Mouse (Mus musculus) intestine, embryonic 14.5 days (tissue): ENCODE results near the gene Cass4. TPM values are rescaled to one million over a fixed set of nuclear protein-coding genes. Genes with fewer than 3 reads are reported as not detected.

Source experiments
- ATAC-seq: fragments of 200-750 bp; cut with Nextera tagmentation; replicated peaks from 2 replicates; pipeline ENCODE4 v1.8.0; 2017; ENCODE audit warnings: low read depth, moderate number of reproducible peaks, moderate TSS enrichment, moderate library complexity; ENCODE audit not compliant: low FRiP score, low TSS enrichment
- DNase-seq: peaks from one replicate; pipeline ENCODE4 v3.0.0-alpha.2; 2018; ENCODE audit warnings: low spot score
- H3K27ac ChIP-seq: fragments of 300-500 bp; sonication (generic); 2 replicates; pipeline ENCODE4 v1.5.1; 2014; ENCODE audit warnings: low read depth, mild to moderate bottlenecking, control low read depth
- H3K27me3 ChIP-seq: fragments of 300-500 bp; sonication (generic); replicated peaks from 2 replicates; pipeline ENCODE4 v1.6.1; 2014; ENCODE audit warnings: low read length, control low read depth; ENCODE audit not compliant: control insufficient read depth, insufficient read depth
- H3K36me3 ChIP-seq: fragments of 300-500 bp; sonication (generic); 2 replicates; pipeline ENCODE4 v1.6.1; 2014; ENCODE audit warnings: low read length, control low read depth; ENCODE audit not compliant: control insufficient read depth, insufficient read depth
- H3K4me1 ChIP-seq: fragments of 300-500 bp; sonication (generic); replicated peaks from 2 replicates; pipeline ENCODE4 v1.6.1; 2014; ENCODE audit warnings: low read length, control low read depth, mixed read lengths; ENCODE audit not compliant: control insufficient read depth, insufficient read depth
- H3K4me2 ChIP-seq: fragments of 300-500 bp; sonication (generic); 2 replicates; pipeline ENCODE4 v1.6.1; 2014; ENCODE audit warnings: low read length
- H3K4me3 ChIP-seq: fragments of 300-500 bp; sonication (generic); 2 replicates; pipeline ENCODE4 v1.5.1; 2014; ENCODE audit warnings: low read depth, low read length, control low read depth, mixed read lengths
- H3K9ac ChIP-seq: fragments of 300-500 bp; sonication (generic); 2 replicates; pipeline ENCODE4 v1.6.1; 2014; ENCODE audit warnings: mild to moderate bottlenecking, low read length
- H3K9me3 ChIP-seq: fragments of 300-500 bp; sonication (generic); 2 replicates; pipeline ENCODE4 v1.6.1; 2016; ENCODE audit warnings: low read length, control low read depth; ENCODE audit not compliant: control insufficient read depth
- WGBS: fragments of 180-500 bp; shearing (Covaris S2); extraction: QIAGEN DNeasy Blood & Tissue Kit; methylation state at CpG from one replicate; pipeline ENCODE4 v1.1.7; 2014; 5-methylcytosine and 5-hydroxymethylcytosine counted together
- polyA plus RNA-seq: library from polyadenylated mRNA; unstranded; fragments of >200 nt; fragmentation: Nextera tagmentation; extraction: Ambion mirVana; gene quantifications from 2 replicates; pipeline ENCODE4 v1.2.1, GENCODE M21; 2014

Gene Cass4
- polyA plus RNA-seq, 1 experiment from 2014 or later = 0.45 TPM

GRCm38 (mm10) chr2:172413273-172413672 is 19.7 kb downstream of the Cass4 start:
- Histone ChIP-seq H3K4me1 (0 out of 2 replicates have a peak, but pooled peaks cover 7% of the 10 kb centered on the region), H3K9ac (no peak overlapping the region), H3K4me2 (no peak overlapping the region), H3K27ac (no peak overlapping the region), H3K4me3 (no peak overlapping the region), H3K36me3 (no peaks in the 10 kb centered on the region), H3K27me3 (no peaks in the 10 kb centered on the region), H3K9me3 (no peaks in the 10 kb centered on the region)
- DNase-seq (no peak), ATAC-seq (no peak)
- WGBS = 22% methylated on average over 4 of the region's 4 CpGs

DNA sequence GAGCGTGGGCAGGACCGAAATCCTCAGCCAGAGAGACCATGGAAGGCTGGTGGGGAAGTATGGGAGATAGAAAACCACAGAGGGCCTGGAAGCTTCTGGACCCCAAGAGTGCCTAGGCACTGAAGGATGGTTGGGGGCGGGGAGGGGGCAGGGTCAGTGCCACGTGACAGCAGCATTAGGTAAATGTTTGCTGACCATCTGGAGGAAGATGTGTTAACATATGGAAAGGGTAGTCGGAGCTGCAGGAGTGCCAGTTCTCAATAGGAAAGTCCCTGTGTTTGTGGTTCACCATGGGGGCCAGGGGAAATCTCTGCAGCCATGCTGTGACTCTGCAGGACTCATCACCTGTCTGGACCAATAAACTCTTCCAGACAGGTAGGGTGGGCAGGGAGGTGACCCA is 20.3 kb downstream of the Cass4 start:
- WGBS = 50% methylated on average over 5 of the region's 5 CpGs
- no peak for ATAC-seq
- 0 out of 2 replicates have a peak, but pooled peaks cover 7% of the 10 kb centered on the region for H3K4me1 ChIP-seq

DNA sequence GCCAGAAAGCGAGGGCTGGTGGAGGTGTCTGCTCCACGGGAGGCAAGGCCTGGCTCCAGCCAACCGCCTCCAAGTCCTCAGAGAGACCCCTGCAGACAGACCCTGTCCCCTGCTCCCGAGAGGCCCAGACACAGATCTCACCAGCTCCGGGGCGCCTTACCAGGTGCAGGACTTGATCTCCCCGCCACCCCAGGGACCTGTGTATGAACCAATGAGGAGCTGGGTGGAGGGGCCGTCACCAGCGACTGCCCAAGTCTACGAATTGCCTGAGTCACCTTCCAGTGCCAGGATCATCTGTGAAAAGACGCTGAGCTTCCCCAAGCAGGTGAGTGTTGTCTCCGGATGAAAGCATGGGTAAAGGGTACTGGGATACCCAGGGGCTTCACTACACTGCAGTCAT is 22.6 kb downstream of the Cass4 start:
- 53% methylated on average over 12 of the region's 12 CpGs for WGBS
- no peak for ATAC-seq
- no peak overlapping the region for H3K4me2 ChIP-seq
- 0 out of 2 replicates have a peak, but pooled peaks cover 7% of the 10 kb centered on the region for H3K4me1 ChIP-seq
- H3K36me3 ChIP-seq = no peaks in the 10 kb centered on the region
- H3K27me3 ChIP-seq = no peaks in the 10 kb centered on the region
- no peak overlapping the region for H3K4me3 ChIP-seq
- no peak for DNase-seq
- H3K9me3 ChIP-seq = no peaks in the 10 kb centered on the region
- no peak overlapping the region for H3K27ac ChIP-seq
- H3K9ac ChIP-seq = no peak overlapping the region

More for the DNA sequence above, 20.3 kb downstream of the Cass4 start:
- Histone ChIP-seq H3K36me3 (no peaks in the 10 kb centered on the region), H3K27ac (no peak overlapping the region), H3K9me3 (no peaks in the 10 kb centered on the region), H3K4me2 (no peak overlapping the region), H3K4me3 (no peak overlapping the region), H3K9ac (no peak overlapping the region), H3K27me3 (no peaks in the 10 kb centered on the region)
- no peak for DNase-seq

DNA sequence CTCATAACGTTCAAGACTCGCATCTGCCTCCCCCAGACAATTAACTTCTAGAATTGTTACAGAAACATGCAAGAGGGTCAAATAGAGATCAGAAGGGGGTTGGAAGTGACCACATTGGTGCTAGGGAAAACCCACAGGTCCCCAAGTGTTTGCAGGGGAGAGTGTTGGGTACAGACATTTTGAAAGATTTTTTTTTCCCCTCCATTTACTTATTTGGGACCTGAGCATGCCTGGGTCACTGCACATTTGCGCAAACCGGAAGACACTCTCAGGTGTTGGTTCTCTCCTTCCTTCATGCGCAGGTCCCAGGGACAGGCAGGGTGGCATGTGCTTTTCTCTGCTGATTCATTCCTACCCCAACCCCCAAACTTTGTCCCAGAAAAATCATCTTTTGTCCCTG is 23.3 kb downstream of the Cass4 start:
- no peak overlapping the region for H3K27ac ChIP-seq
- H3K27me3 ChIP-seq = no peaks in the 10 kb centered on the region
- no peak for DNase-seq
- H3K9ac ChIP-seq = no peak overlapping the region
- H3K4me3 ChIP-seq = no peak overlapping the region
- no peak overlapping the region for H3K4me2 ChIP-seq
- WGBS = 90% methylated on average over 5 of the region's 5 CpGs
- no peaks in the 10 kb centered on the region for H3K9me3 ChIP-seq
- no peak for ATAC-seq
- 0 out of 2 replicates have a peak, but pooled peaks cover 7% of the 10 kb centered on the region for H3K4me1 ChIP-seq
- H3K36me3 ChIP-seq = no peaks in the 10 kb centered on the region

GRCm38 (mm10) chr2:172418208-172418607 is 24.6 kb downstream of the Cass4 start:
- H3K4me3 ChIP-seq = no peak overlapping the region
- no peak overlapping the region for H3K9ac ChIP-seq
- H3K9me3 ChIP-seq = no peaks in the 10 kb centered on the region
- no peaks in the 10 kb centered on the region for H3K36me3 ChIP-seq
- no peak overlapping the region for H3K27ac ChIP-seq
- H3K4me1 ChIP-seq = 0 out of 2 replicates have a peak, but pooled peaks cover 3% of the 10 kb centered on the region
- WGBS = 86% methylated on average over 5 of the region's 5 CpGs
- no peak overlapping the region for H3K4me2 ChIP-seq
- H3K27me3 ChIP-seq = no peaks in the 10 kb centered on the region
- ATAC-seq = no peak
- no peak for DNase-seq

- Histone ChIP-seq H3K4me2 (no peak overlapping the region), H3K4me1 (no peaks in the 10 kb centered on the region), H3K27ac (no peak overlapping the region), H3K4me3 (no peak overlapping the region), H3K9ac (no peak overlapping the region), H3K9me3 (no peaks in the 10 kb centered on the region), H3K36me3 (no peaks in the 10 kb centered on the region), H3K27me3 (no peaks in the 10 kb centered on the region)
- ATAC-seq (no peak), DNase-seq (no peak)
- 56% methylated on average over 1 of the region's 1 CpGs for WGBS
Measured at GRCm38 (mm10) chr2:172430609-172431008, 37.0 kb downstream of the Cass4 start.

DNA sequence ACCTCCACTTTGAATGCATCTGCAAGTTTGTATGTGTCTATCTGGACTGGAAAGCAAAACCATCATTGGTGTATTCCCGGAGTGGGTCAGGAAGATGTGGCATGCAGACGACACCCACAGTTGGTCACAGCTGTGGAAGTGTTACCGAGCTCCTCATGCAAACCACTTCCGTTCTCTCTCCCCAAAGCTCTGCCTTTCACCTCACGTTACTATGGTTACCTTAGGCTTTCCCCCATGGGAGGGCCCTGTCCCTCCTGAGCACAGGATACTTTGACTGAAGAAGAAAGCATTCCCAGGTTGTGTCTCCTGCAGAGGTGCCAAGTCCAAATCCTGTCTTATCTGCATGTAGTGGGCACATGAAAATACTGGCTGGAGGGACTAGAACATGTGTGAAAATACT is 40.2 kb downstream of the Cass4 start:
- 38% methylated on average over 5 of the region's 5 CpGs for WGBS
- H3K36me3 ChIP-seq = no peaks in the 10 kb centered on the region
- no peak overlapping the region for H3K27ac ChIP-seq
- H3K4me2 ChIP-seq = no peak overlapping the region
- ATAC-seq = no peak
- no peaks in the 10 kb centered on the region for H3K27me3 ChIP-seq
- DNase-seq = no peak
- no peaks in the 10 kb centered on the region for H3K4me1 ChIP-seq
- H3K4me3 ChIP-seq = no peak overlapping the region
- H3K9me3 ChIP-seq = no peaks in the 10 kb centered on the region
- no peak overlapping the region for H3K9ac ChIP-seq

DNA sequence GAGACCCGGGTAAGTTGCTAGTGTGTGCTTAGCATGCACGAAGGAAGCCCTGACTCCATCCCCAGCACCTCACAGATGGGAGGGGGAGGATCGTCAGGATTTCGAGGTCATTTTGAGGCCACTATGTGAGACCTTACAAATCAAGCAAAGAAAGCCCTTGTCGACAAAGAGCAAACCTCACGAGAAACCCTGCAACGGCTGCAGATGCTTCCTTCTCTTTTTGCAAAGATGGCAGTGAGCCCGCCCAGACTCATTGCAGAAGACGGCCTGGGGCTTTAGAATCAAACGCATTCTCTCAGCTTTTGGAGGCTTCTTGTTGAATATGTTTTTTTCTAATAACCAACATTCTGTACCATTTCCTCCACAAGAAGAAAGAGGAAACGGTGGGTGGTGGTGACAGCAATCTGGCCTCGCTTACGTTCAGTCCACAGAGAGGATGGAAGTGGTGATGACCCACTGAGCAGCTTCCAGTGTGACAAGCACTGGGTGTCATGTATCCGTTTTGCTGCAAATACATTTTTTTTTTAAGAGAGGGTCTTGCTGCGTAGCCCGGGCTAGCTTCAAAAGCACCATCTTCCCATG is 43.9 kb downstream of the Cass4 start:
- 65% methylated on average over 16 of the region's 16 CpGs for WGBS
- H3K4me1 ChIP-seq = peaks cover 12% of the 10 kb centered on the region
- ATAC-seq (no peak), DNase-seq (no peak)
- no peaks in the 10 kb centered on the region for H3K36me3 ChIP-seq
- no peak overlapping the region for H3K4me2 ChIP-seq
- no peaks in the 10 kb centered on the region for H3K27me3 ChIP-seq
- H3K9ac ChIP-seq = no peak overlapping the region
- no peak overlapping the region for H3K4me3 ChIP-seq
- H3K27ac ChIP-seq = no peak overlapping the region
- no peaks in the 10 kb centered on the region for H3K9me3 ChIP-seq
